Mouse (Mus musculus) telencephalon, adult 2 months (tissue): Measurements from ENCODE around the gene Ppp1r14c.

Experiments
- DNase-seq: peaks from one replicate; pipeline ENCODE4 v3.0.0-alpha.2; 2011; ENCODE audit warnings: low read depth, low spot score

Gene Ppp1r14c

GRCm38 (mm10) chr10:3366036-3366869 lies at the start of gene Ppp1r14c:
TSS of gene Ppp1r14c (plus strand) at chr10:3366057.
- peak; percentile 49 for DNase-seq

GRCm38 (mm10) chr10:3321406-3321805 lies 44.5 kb upstream of the Ppp1r14c start:
- no peak for DNase-seq

- no peak for DNase-seq
Measured at GRCm38 (mm10) chr10:3325447-3325846, 40.4 kb upstream of the Ppp1r14c start.

- peak; percentile 24 for DNase-seq
Measured at GRCm38 (mm10) chr10:3332880-3333279, 33.0 kb upstream of the Ppp1r14c start.

GRCm38 (mm10) chr10:3334570-3334969 lies 31.3 kb upstream of the Ppp1r14c start:
- DNase-seq = no peak

- no peak for DNase-seq
Measured at GRCm38 (mm10) chr10:3336729-3337329, 29.0 kb upstream of the Ppp1r14c start.

GRCm38 (mm10) chr10:3337330-3337901 lies 28.4 kb upstream of the Ppp1r14c start:
- DNase-seq = peak; percentile 16

GRCm38 (mm10) chr10:3345706-3346105 lies 20.2 kb upstream of the Ppp1r14c start:
- no peak for DNase-seq

- no peak for DNase-seq
Measured at GRCm38 (mm10) chr10:3359531-3359930, 6.3 kb upstream of the Ppp1r14c start.

GRCm38 (mm10) chr10:3365671-3366035 lies 204 bp upstream of the Ppp1r14c start:
- no peak for DNase-seq

GRCm38 (mm10) chr10:3366870-3367431 lies 1.1 kb downstream of the Ppp1r14c start:
- peak; percentile 8 for DNase-seq

GRCm38 (mm10) chr10:3367440-3367839 lies 1.6 kb downstream of the Ppp1r14c start:
- no peak for DNase-seq

GRCm38 (mm10) chr10:3383176-3383575 lies 17.3 kb downstream of the Ppp1r14c start:
- peak; percentile 47 for DNase-seq

GRCm38 (mm10) chr10:3392251-3392650 lies 26.4 kb downstream of the Ppp1r14c start:
- DNase-seq = no peak

GRCm38 (mm10) chr10:3393548-3393947 lies 27.7 kb downstream of the Ppp1r14c start:
- no peak for DNase-seq

- DNase-seq = no peak
Measured at GRCm38 (mm10) chr10:3394193-3394592, 28.3 kb downstream of the Ppp1r14c start.

GRCm38 (mm10) chr10:3394671-3395288 lies 28.9 kb downstream of the Ppp1r14c start:
- no peak for DNase-seq

- no peak for DNase-seq
Measured at GRCm38 (mm10) chr10:3395341-3395931, 29.6 kb downstream of the Ppp1r14c start.

- DNase-seq = no peak
Measured at GRCm38 (mm10) chr10:3396008-3396795, 30.3 kb downstream of the Ppp1r14c start.

- DNase-seq = no peak
Measured at GRCm38 (mm10) chr10:3397406-3397805, 31.5 kb downstream of the Ppp1r14c start.

GRCm38 (mm10) chr10:3398051-3398450 lies 32.2 kb downstream of the Ppp1r14c start:
- DNase-seq = peak; percentile 63
